31 mouse cellular contexts compared by ENCODE assay signal in genomic region chr8:103922746-103923145, GRCm38 (mm10).
"Had no signal": no experiment of that assay in that cellular context is flagged by ENCODE, and none has a peak within 500 bp of the region (broad histone marks: within the 10 kb centered on the region; RNA-seq: fewer than 3 reads in every experiment).

No protein-coding gene starts in this region.

- H3K4me3 ChIP-seq: left cerebral cortex, adult 2 months; limb, embryonic 10.5 days; limb, embryonic 12.5 days; limb, embryonic 13.5 days; limb, embryonic 15.5 days; liver, embryonic 12.5 days; liver, embryonic 13.5 days; liver, embryonic 15.5 days; lung, embryonic 15.5 days; megakaryocyte, embryonic 14.5 days; midbrain, embryonic 10.5 days; midbrain, embryonic 12.5 days; midbrain, embryonic 13.5 days; midbrain, embryonic 15.5 days; myocyte had no signal

- H3K27ac ChIP-seq: left cerebral cortex, adult 2 months; limb, embryonic 10.5 days; limb, embryonic 12.5 days; limb, embryonic 13.5 days; limb, embryonic 15.5 days; liver, embryonic 12.5 days; liver, embryonic 13.5 days; liver, embryonic 14.5 days; liver, embryonic 15.5 days; lung, embryonic 15.5 days; macrophage; midbrain, embryonic 10.5 days; midbrain, embryonic 12.5 days; midbrain, embryonic 13.5 days; midbrain, embryonic 15.5 days had no signal

- H3K9me3 ChIP-seq: limb, embryonic 10.5 days; limb, embryonic 12.5 days; limb, embryonic 13.5 days; limb, embryonic 15.5 days; liver, embryonic 12.5 days; liver, embryonic 13.5 days; liver, embryonic 15.5 days; lung, embryonic 15.5 days; megakaryocyte, embryonic 14.5 days; midbrain, embryonic 10.5 days; midbrain, embryonic 12.5 days; midbrain, embryonic 13.5 days; midbrain, embryonic 15.5 days had no signal

- ATAC-seq: liver, embryonic 12.5 days; liver, postnatal 0 days; lung, postnatal 0 days; midbrain, embryonic 13.5 days; midbrain, embryonic 15.5 days; midbrain, embryonic 16.5 days had no signal

- DNase-seq: left cerebral cortex, postnatal 4 days; liver; liver, embryonic 13.5 days; liver, postnatal 0 days; lung, adult 18-20 months; lung, adult 2 months; lung, embryonic 14.5 days; lung, postnatal 14 days; lung, postnatal 36 days; lung, postnatal 4 days; midbrain, embryonic 14.5 days had no signal

- H3K4me2 ChIP-seq: limb, embryonic 12.5 days; limb, embryonic 13.5 days; limb, embryonic 15.5 days; liver, embryonic 11.5 days; liver, embryonic 12.5 days; liver, embryonic 13.5 days; liver, embryonic 15.5 days; lung, embryonic 14.5 days; lung, embryonic 15.5 days; midbrain, embryonic 11.5 days; midbrain, embryonic 12.5 days; midbrain, embryonic 13.5 days; midbrain, embryonic 15.5 days had no signal

- H3K4me1 ChIP-seq: limb, embryonic 10.5 days; limb, embryonic 12.5 days; limb, embryonic 13.5 days; limb, embryonic 15.5 days; liver, embryonic 12.5 days; liver, embryonic 13.5 days; liver, embryonic 15.5 days; lung, embryonic 15.5 days; megakaryocyte, embryonic 14.5 days; midbrain, embryonic 10.5 days; midbrain, embryonic 12.5 days; midbrain, embryonic 13.5 days; midbrain, embryonic 15.5 days had no signal

- H3K27me3 ChIP-seq: limb, embryonic 12.5 days; limb, embryonic 13.5 days; limb, embryonic 15.5 days; liver, embryonic 12.5 days; liver, embryonic 13.5 days; liver, embryonic 15.5 days; lung, embryonic 15.5 days; megakaryocyte, embryonic 14.5 days; midbrain, embryonic 12.5 days; midbrain, embryonic 13.5 days; midbrain, embryonic 15.5 days had no signal

- H3K9ac ChIP-seq: limb, embryonic 12.5 days; limb, embryonic 13.5 days; limb, embryonic 15.5 days; liver, embryonic 12.5 days; liver, embryonic 13.5 days; liver, embryonic 14.5 days; liver, embryonic 15.5 days; liver, postnatal 0 days; lung, embryonic 14.5 days; lung, embryonic 15.5 days; midbrain, embryonic 12.5 days; midbrain, embryonic 13.5 days; midbrain, embryonic 15.5 days had no signal

- H3K36me3 ChIP-seq: limb, embryonic 10.5 days; limb, embryonic 12.5 days; limb, embryonic 13.5 days; limb, embryonic 15.5 days; liver, embryonic 12.5 days; liver, embryonic 13.5 days; liver, embryonic 15.5 days; lung, embryonic 15.5 days; midbrain, embryonic 10.5 days; midbrain, embryonic 12.5 days; midbrain, embryonic 13.5 days; midbrain, embryonic 15.5 days had no signal
